Mouse (Mus musculus) olfactory bulb, adult 2 months (tissue): ENCODE data around the gene Ppp1r12b.

Source experiments
- CTCF ChIP-seq: fragments of 200-500 bp; IDR thresholded peaks from 2 replicates; pipeline ENCODE4 v1.5.1; 2012; ENCODE audit warnings: low read depth, mild to moderate bottlenecking, low read length, moderate library complexity; ENCODE audit not compliant: insufficient read depth
- POLR2A ChIP-seq: fragments of 200-500 bp; IDR thresholded peaks from 2 replicates; pipeline ENCODE4 v1.6.1; 2012; ENCODE audit warnings: mild to moderate bottlenecking, low read depth, low read length, moderate library complexity; ENCODE audit not compliant: insufficient read depth

- TF ChIP-seq POLR2A, result no peak
- TF ChIP-seq CTCF, result no peak
Measured at GRCm38 (mm10) chr1:134860538-134860937, 95.2 kb downstream of the Ppp1r12b start.
